Mouse (Mus musculus) limb, embryonic 12.5 days (tissue): Measurements from ENCODE around the gene Msi2. TPM values are rescaled to one million over a fixed set of nuclear protein-coding genes. Genes with fewer than 3 reads are reported as not detected.

Experiments used
- ATAC-seq: fragments of 200-750 bp; cut with Nextera tagmentation; 2 replicates; pipeline ENCODE4 v1.8.0; 2017; ENCODE audit warnings: low read depth, moderate TSS enrichment; ENCODE audit not compliant: insufficient number of reproducible peaks, insufficient read depth, low FRiP score, low TSS enrichment
- H3K27ac ChIP-seq: fragments of 300-500 bp; sonication (generic); 2 replicates; pipeline ENCODE4 v1.5.1; 2016; ENCODE audit warnings: mild to moderate bottlenecking, moderate library complexity
- H3K27me3 ChIP-seq: fragments of 300-500 bp; sonication (generic); 2 replicates; pipeline ENCODE4 v1.6.1; 2016; ENCODE audit warnings: mild to moderate bottlenecking, moderate library complexity
- H3K36me3 ChIP-seq: fragments of 300-500 bp; sonication (generic); 2 replicates; pipeline ENCODE4 v1.6.1; 2016; ENCODE audit warnings: mild to moderate bottlenecking, moderate library complexity
- H3K4me1 ChIP-seq: fragments of 300-500 bp; sonication (generic); replicated peaks from 2 replicates; pipeline ENCODE4 v1.6.1; 2016
- H3K4me2 ChIP-seq: fragments of 300-500 bp; sonication (generic); 2 replicates; pipeline ENCODE4 v1.6.1; 2016; ENCODE audit warnings: mild to moderate bottlenecking, moderate library complexity
- H3K4me3 ChIP-seq: fragments of 300-500 bp; sonication (generic); replicated peaks from 2 replicates; pipeline ENCODE4 v1.5.1; 2016; ENCODE audit warnings: mild to moderate bottlenecking
- H3K9ac ChIP-seq: fragments of 300-500 bp; sonication (generic); replicated peaks from 2 replicates; pipeline ENCODE4 v1.6.1; 2016; ENCODE audit warnings: mild to moderate bottlenecking, moderate library complexity
- H3K9me3 ChIP-seq: fragments of 300-500 bp; sonication (generic); 2 replicates; pipeline ENCODE4 v1.6.1; 2016; ENCODE audit warnings: mild to moderate bottlenecking, moderate library complexity
- WGBS: fragments of 180-500 bp; shearing (Covaris S2); methylation state at CpG from one replicate; pipeline ENCODE4 v1.1.7; 2016; 5-methylcytosine and 5-hydroxymethylcytosine counted together
- polyA plus RNA-seq: library from polyadenylated mRNA; unstranded; fragments of >200 nt; fragmentation: Nextera tagmentation; extraction: Ambion mirVana; gene quantifications from 2 replicates; pipeline ENCODE4 v1.2.1, GENCODE M21; 2016

The Msi2 gene
- polyA plus RNA-seq, 1 experiment from 2014 or later, result 24.0 TPM

DNA sequence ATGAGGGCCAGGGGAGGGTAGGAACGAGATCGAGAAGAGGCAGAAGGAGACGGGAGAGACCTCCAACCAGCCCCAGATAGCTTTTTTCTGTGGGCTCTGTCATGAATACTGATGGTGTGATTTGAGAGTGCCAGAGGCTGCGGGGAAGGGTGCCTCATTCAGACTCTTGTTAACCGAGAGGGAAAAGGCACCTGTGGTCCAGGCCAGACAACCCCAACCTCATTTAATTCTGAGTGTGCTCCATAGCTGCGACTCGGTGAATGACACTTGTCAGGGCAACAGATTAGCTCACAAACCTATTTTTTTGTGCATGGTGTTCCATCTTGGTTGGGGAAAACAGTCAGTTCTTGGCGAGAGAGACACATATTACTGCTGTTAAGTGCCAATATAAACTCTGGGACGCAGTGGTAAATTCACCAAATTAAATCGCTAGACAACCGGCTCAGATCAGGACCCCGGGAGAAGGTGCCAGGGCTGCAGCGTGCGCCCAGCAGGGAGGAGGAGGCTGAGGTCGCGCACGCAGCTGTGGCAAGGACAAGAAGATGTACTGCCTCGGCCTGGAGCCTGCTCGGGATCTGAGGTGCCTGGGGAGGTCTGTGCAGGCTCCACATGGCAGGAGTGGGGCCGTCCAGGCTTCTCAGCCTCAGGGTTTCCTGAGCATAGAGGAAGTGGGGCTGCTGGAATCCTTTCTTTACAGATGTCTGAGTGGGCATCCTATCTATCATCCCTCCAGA, 294.1 kb downstream of the Msi2 start:
- H3K27ac ChIP-seq, result no peak overlapping the region
- no peaks in the 10 kb centered on the region for H3K9me3 ChIP-seq
- peaks cover 81% of the 10 kb centered on the region for H3K4me1 ChIP-seq
- H3K27me3 ChIP-seq, result 0 out of 2 replicates have a peak, but pooled peaks cover 4% of the 10 kb centered on the region
- 54% methylated on average over 20 of the region's 20 CpGs for WGBS
- no peak for ATAC-seq
- no peaks in the 10 kb centered on the region for H3K36me3 ChIP-seq
- H3K9ac ChIP-seq, result no peak overlapping the region
- H3K4me3 ChIP-seq, result no peak overlapping the region
- no peak overlapping the region for H3K4me2 ChIP-seq

DNA sequence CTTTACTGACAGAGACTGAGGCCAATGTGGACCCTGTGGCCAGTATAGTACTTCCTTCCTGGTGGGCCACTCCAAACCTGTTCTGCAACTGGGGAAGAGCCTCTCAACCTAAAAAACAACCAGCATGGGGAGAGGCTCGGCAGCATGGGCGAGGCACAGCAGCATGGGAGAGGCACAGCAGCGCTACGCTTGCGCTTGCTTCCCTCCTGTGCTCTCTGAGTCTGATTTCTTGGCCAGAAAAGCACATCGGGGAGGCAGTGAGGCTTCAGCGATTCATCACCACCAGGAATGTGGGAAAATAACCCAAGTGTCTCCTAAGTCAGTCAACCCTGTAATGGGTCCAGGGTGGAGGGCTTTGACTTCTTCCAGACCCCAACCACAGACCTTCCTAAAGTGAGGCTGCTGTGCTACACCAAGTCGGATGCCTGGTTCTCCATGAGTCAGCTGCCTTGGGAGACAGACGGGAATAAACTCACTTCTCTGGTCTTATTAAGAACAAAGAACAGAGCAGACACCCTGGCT, 297.2 kb downstream of the Msi2 start:
- no peak for ATAC-seq
- Histone ChIP-seq H3K4me2 (no peak overlapping the region), H3K9me3 (no peaks in the 10 kb centered on the region), H3K27me3 (0 out of 2 replicates have a peak, but pooled peaks cover 4% of the 10 kb centered on the region), H3K9ac (no peak overlapping the region), H3K4me3 (no peak overlapping the region), H3K27ac (no peak overlapping the region), H3K4me1 (peaks cover 74% of the 10 kb centered on the region), H3K36me3 (no peaks in the 10 kb centered on the region)
- 70% methylated on average over 9 of the region's 9 CpGs for WGBS

DNA sequence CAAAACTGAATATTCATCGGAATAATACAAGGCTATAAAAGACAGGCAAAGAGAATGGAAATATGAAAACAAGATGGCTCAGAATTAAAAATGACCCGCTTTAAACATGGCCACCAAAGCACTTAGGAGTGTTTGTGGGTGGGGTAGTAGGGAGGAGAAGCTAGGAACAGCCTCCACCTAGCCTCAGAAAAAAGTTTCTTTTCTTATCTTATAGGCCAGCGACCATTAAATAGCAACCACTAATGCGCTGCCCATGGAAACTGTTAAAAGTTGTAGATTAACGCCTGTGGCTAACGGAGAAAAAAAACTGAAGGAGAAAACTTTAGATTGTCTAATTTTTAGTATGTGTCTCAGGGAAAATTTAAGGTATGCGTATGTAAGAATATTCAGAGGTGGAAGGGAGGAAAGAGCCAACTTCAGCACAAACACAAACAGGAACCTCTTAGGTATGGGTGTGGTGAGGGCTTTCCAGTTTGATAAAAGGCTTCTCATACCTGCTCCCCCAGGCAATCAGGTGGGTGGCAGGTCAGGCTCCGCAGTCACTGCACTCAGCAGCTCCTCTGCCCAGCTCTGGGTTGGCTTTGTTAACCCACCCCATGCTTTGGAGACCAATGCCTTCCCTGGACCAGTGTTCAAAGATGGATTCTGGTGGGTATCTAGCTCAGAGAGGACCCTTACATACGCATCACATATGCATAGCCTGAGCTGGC, 298.5 kb downstream of the Msi2 start:
- ATAC-seq, result no peak
- no peak overlapping the region for H3K4me2 ChIP-seq
- 0 out of 2 replicates have a peak, but pooled peaks cover 4% of the 10 kb centered on the region for H3K27me3 ChIP-seq
- no peak overlapping the region for H3K4me3 ChIP-seq
- no peaks in the 10 kb centered on the region for H3K36me3 ChIP-seq
- H3K4me1 ChIP-seq, result peaks cover 67% of the 10 kb centered on the region
- H3K9ac ChIP-seq, result no peak overlapping the region
- no peaks in the 10 kb centered on the region for H3K9me3 ChIP-seq
- no peak overlapping the region for H3K27ac ChIP-seq
- 83% methylated on average over 9 of the region's 9 CpGs for WGBS

DNA sequence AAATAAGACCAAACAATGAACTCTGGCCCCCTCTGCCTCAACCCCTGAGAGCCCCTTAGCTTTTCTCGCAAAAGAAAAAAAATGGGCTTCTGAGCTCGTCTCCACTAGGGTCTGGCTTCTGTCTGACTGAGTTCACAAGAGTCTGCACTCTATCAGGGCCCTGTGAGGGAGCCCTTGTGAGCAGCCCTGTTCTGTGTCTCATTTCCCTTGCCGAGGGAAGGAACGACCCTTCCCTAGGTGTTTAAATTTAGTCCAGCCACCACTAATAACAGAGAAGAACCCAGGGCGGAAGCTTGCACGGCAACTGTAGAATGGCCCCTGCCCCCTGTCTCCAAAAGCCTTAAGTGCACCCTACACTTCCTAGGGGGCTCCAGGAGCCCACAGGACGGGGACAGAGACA, 299.2 kb downstream of the Msi2 start:
- H3K27me3 ChIP-seq, result 0 out of 2 replicates have a peak, but pooled peaks cover 4% of the 10 kb centered on the region
- H3K27ac ChIP-seq, result no peak overlapping the region; the same call in 1 of the 2 replicates
- no peaks in the 10 kb centered on the region for H3K36me3 ChIP-seq
- no peak overlapping the region for H3K9ac ChIP-seq
- ATAC-seq, result no peak
- WGBS, result 10% methylated on average over 7 of the region's 7 CpGs
- no peak overlapping the region for H3K4me2 ChIP-seq
- no peak overlapping the region for H3K4me3 ChIP-seq
- H3K9me3 ChIP-seq, result no peaks in the 10 kb centered on the region
- peaks cover 67% of the 10 kb centered on the region for H3K4me1 ChIP-seq

DNA sequence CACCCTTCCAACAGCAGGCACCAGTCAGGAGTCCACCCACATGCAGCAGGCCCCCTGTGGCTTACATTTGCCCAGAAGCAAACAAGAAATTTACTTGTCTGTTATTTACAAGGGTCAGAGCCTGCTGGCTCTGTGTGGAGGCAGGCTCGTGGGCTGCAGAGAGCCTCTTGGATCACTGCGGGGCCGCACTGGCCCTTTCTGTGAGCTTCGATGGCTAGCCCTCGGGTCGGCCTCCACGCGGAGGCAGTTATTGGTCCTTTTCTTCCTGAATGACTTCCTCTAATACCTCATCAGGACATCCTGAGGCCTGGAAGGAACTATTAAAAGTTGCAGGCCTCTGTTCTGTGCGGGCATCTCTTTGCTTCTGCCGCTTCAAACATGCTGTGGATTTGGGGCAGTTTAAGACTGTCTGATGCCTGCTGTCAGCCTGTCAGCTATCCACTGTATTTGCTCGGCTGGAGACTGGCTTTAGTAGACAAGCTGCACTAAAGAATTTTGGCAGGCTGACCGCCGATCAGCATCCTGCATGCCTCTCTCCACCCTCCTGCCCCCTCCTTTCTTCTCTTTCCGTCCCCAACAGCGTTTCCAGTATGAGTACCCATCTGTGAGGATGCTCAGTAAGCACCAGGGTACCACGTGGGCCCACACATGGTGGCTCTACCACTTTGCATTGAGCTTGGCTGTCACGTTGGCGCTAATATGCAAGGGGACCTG, 304.0 kb downstream of the Msi2 start:
- peak overlapping the region; percentile 37 for H3K9ac ChIP-seq
- H3K9me3 ChIP-seq, result no peaks in the 10 kb centered on the region
- H3K4me2 ChIP-seq, result no peak overlapping the region
- peaks cover 13% of the 10 kb centered on the region; the same call in 1 of the 2 replicates for H3K36me3 ChIP-seq
- H3K27me3 ChIP-seq, result no peaks in the 10 kb centered on the region
- H3K4me3 ChIP-seq, result no peak overlapping the region
- H3K27ac ChIP-seq, result no peak overlapping the region; the same call in 1 of the 2 replicates
- no peak for ATAC-seq
- peaks cover 41% of the 10 kb centered on the region for H3K4me1 ChIP-seq
- WGBS, result 46% methylated on average over 18 of the region's 18 CpGs

DNA sequence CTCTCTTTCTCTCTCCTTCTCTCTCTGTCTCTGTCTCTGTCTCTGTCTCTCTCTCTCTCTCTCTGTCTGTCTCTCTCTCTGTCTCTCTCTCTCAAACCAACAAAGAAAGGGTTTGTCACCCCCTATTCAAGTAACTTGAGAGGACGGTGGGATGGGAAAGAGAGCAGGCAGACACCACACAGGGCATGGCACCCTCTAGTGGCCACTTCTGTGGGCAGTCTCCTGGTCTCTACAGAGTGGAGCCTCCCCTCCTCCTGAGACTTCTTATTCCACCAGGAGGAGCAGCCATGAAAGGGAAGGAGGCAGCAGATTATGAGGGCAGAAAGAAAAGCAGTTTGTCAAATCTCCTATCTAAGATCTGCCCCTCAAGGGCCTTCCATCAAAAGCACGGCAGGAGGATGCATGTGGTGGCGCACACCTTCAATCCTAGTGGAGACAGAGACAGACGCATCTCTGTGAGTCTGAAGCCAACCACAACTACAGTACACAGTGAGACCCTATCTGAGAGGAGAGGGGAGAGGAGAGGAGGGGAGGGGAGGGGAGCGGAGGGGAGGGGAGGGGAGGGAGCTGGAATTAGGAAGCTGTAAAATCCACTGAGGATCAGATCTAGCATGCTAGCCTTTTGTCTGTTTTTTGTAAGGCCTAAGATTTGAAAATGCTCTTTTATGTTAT, 305.8 kb downstream of the Msi2 start:
- WGBS, result 45% methylated on average over 5 of the region's 5 CpGs
- H3K4me3 ChIP-seq, result no peak overlapping the region
- H3K27ac ChIP-seq, result no peak overlapping the region
- H3K36me3 ChIP-seq, result peaks cover 22% of the 10 kb centered on the region; the same call in 1 of the 2 replicates
- peaks cover 30% of the 10 kb centered on the region for H3K4me1 ChIP-seq
- H3K9ac ChIP-seq, result no peak overlapping the region
- ATAC-seq, result peak; percentile 68; the same call in 1 of the 2 replicates
- H3K4me2 ChIP-seq, result no peak overlapping the region
- no peaks in the 10 kb centered on the region for H3K9me3 ChIP-seq
- H3K27me3 ChIP-seq, result no peaks in the 10 kb centered on the region

DNA sequence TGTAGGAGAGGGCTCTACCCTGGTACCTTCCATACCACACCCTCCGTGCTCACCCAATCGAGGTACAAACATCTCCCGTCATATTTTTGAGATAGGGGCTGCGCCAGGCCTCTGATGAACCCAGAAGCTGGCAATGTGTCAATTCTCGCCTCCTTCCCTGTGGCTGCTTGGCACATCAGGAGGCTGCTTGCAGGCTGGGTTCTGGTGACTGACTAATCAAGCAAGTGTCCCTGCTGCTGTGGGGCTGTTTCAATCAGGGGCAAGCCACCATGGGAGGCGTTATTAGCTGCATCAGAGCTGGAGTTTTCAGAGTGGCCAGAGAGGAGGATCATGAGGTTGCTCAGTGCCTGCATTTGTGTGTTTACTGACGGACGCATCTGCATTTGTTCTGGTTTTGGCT, 310.0 kb downstream of the Msi2 start:
- WGBS, result 94% methylated on average over 8 of the region's 8 CpGs
- Histone ChIP-seq H3K27me3 (no peaks in the 10 kb centered on the region), H3K4me1 (peaks cover 32% of the 10 kb centered on the region), H3K9me3 (no peaks in the 10 kb centered on the region), H3K27ac (no peak overlapping the region), H3K4me3 (no peak overlapping the region), H3K9ac (no peak overlapping the region), H3K36me3 (peaks cover 29% of the 10 kb centered on the region; the same call in 1 of the 2 replicates), H3K4me2 (no peak overlapping the region)
- no peak for ATAC-seq

DNA sequence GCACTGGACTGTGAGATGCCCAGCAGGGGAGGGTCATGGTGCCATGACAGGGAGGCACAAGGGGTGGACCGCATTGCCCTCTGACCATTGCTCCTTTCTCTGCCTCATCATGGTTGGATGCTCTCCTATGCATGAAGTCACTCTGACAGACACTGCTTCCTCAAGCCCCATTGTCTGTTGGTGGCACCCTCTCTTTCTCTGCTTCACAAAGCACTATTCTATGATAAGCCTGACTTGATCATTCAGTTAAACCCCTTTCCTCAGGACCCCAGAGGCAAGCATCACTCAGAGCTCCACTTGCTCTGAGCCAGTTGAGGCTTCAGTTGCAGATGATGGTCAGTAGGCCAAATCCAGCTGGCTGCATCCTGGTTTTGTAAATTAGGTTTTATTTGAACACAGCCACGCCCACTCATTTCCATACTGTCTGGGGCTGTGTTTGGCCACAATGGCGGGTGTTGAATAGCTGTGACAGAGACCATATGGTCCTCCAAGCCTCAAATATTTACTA, 311.9 kb downstream of the Msi2 start:
- Histone ChIP-seq H3K9me3 (no peaks in the 10 kb centered on the region), H3K27me3 (no peaks in the 10 kb centered on the region), H3K9ac (no peak overlapping the region), H3K27ac (no peak overlapping the region), H3K4me2 (no peak overlapping the region), H3K4me1 (peaks cover 30% of the 10 kb centered on the region), H3K4me3 (no peak overlapping the region), H3K36me3 (peaks cover 28% of the 10 kb centered on the region; the same call in 1 of the 2 replicates)
- WGBS, result 80% methylated on average over 3 of the region's 3 CpGs
- ATAC-seq, result no peak

DNA sequence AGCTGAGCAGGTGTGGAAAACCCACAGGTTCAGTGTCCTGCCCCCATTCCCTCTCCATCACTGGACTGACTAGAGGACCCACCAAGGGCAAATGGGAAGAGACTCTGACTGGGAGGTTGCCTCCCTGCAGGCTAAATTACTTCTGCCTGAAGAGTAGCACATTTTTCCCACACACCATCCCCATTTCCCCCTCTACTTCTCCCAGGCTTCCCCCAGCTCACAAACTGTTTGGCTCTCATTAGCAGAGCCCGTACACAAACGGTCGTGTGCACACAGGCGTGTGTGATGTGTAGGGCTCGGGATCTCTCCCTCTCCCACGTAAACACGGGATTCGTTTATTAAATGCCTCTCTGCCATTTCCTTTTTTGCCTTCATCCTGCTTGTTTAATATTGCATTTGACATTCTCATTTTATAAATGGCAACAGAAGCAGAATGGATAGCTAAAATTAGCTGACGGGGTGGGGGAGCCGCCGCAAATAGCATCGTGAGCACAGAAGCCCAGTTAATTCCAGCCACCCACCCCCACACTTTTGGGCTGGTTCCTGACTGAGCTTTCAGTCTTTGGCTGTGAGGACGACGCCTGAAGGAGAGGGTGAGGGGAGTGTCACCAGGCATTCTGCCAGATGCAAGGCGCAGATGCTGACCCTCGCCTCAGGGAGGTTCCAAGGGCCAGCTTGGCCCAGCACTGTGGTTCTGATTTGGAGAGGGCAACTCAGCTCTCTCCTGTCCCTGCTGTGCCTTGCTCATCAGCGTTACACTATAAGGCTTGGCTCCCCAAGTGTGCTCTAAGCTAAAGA, 313.3 kb downstream of the Msi2 start:
- 43% methylated on average over 17 of the region's 17 CpGs for WGBS
- Histone ChIP-seq H3K27ac (peak overlapping the region; percentile 53), H3K9me3 (no peaks in the 10 kb centered on the region), H3K9ac (no peak overlapping the region), H3K36me3 (peaks cover 24% of the 10 kb centered on the region; the same call in 1 of the 2 replicates), H3K4me1 (peaks cover 30% of the 10 kb centered on the region), H3K4me3 (no peak overlapping the region), H3K4me2 (peak overlapping the region; percentile 31), H3K27me3 (no peaks in the 10 kb centered on the region)
- ATAC-seq, result 0 out of 2 replicates have a peak, but pooled peaks have one; percentile 38

DNA sequence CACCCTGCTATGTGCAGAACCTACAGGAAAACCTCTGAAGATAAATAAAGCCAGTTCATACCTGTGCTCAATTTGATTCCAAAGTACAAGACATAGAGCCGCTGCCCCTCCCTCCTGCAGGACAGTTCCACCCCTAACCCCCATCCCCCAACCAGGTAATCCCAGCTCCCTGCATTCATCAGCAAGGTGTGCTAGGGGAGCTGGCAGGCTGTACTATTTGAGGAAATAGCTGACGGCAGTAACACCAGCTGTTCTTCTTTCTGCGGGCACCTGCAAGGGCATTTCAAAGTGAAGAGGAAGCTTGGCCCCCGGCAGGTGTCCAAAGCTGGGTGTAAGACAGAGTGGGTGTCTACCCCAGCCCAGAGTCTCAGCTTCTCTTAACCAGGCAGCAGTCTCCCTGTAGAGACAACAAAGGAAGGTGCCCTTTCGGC, 314.1 kb downstream of the Msi2 start:
- 0 out of 2 replicates have a peak overlapping the region, but pooled peaks have one; percentile 31 for H3K4me2 ChIP-seq
- H3K9me3 ChIP-seq, result no peaks in the 10 kb centered on the region
- no peak for ATAC-seq
- H3K4me1 ChIP-seq, result peaks cover 32% of the 10 kb centered on the region
- no peaks in the 10 kb centered on the region for H3K27me3 ChIP-seq
- no peak overlapping the region for H3K4me3 ChIP-seq
- H3K36me3 ChIP-seq, result peaks cover 17% of the 10 kb centered on the region; the same call in 1 of the 2 replicates
- H3K9ac ChIP-seq, result no peak overlapping the region
- peak overlapping the region; percentile 53; the same call in 1 of the 2 replicates for H3K27ac ChIP-seq
- WGBS, result 75% methylated on average over 5 of the region's 5 CpGs
